25 mouse cellular contexts compared by ENCODE assay signal in the genomic region with DNA sequence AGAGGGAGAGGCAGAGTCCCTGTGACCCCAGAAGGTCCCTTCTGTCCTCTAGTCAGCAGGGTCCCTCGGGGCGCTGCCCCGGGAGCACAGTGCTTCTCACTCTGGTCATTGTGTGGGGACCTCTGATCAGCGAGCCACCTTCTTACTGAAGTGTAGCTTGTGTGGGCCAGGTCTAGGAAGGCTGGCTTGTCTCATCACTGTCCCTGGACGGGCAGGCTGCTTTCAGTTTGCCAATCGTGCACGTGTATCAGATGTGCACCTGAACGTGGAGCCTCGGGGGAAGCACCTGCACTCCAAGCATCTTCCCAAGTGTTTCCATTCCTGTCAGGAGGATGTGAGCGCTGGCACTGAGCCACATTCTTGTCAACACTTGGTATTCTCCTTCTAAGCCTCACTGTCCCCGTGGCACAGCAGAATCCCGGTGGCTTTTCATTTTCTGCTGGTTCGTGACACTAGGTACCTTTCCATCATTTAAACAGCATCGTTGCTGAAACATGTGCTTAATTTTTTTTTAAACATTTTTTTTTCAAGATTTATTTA. TPM values are rescaled to one million over a fixed set of nuclear protein-coding genes. Genes with fewer than 3 reads are reported as not detected.
A peak's percentile ranks its signal among the peaks of the same experiment; 100 is the strongest.
DNase-seq lines count a peak whose midpoint lies in the region; ATAC-seq and TF ChIP-seq lines count a peak whose summit lies in the region.
"Had no signal": no experiment of that assay in that cellular context is flagged by ENCODE, and none has a peak within 500 bp of the region (broad histone marks: within the 10 kb centered on the region; RNA-seq: fewer than 3 reads in every experiment).

No protein-coding gene starts in this region.

- H3K9ac ChIP-seq in lung, embryonic 14.5 days = no peak overlapping the region
- no peak overlapping the region for H3K9ac ChIP-seq in lung, postnatal 0 days (replicated peaks; ENCODE audit: low read depth)
- H3K9ac ChIP-seq in liver, postnatal 0 days (replicated peaks) = no peak overlapping the region
- H3K9ac ChIP-seq in intestine, embryonic 16.5 days (ENCODE audit: low read depth, low read length) = no peak overlapping the region
- H3K9ac ChIP-seq: forebrain, embryonic 12.5 days; heart, embryonic 15.5 days; hindbrain, embryonic 15.5 days; intestine, embryonic 15.5 days; limb, embryonic 12.5 days; midbrain, embryonic 12.5 days; neural tube, embryonic 12.5 days had no signal

- no peak for TF ChIP-seq EP300 in lung, postnatal 0 days (IDR thresholded peaks at IDR 0.05)
- no peak for TF ChIP-seq EP300 in liver, postnatal 0 days (IDR thresholded peaks at IDR 0.05; ENCODE audit: low read depth)

- no peaks in the 10 kb centered on the region for H3K9me3 ChIP-seq in lung, embryonic 14.5 days (ENCODE audit: low read depth, low read length)
- no peaks in the 10 kb centered on the region for H3K9me3 ChIP-seq in lung, postnatal 0 days (ENCODE audit: low read length)
- H3K9me3 ChIP-seq in G1E (replicated peaks) = no peaks in the 10 kb centered on the region
- H3K9me3 ChIP-seq in liver, postnatal 0 days (ENCODE audit: low read length) = no peaks in the 10 kb centered on the region
- no peaks in the 10 kb centered on the region for H3K9me3 ChIP-seq in intestine, embryonic 16.5 days (ENCODE audit: control insufficient read depth, low read length)
- H3K9me3 ChIP-seq: forebrain, embryonic 12.5 days; heart, embryonic 15.5 days; hindbrain, embryonic 15.5 days; intestine, embryonic 15.5 days; limb, embryonic 12.5 days; midbrain, embryonic 12.5 days; neural tube, embryonic 12.5 days had no signal

- DNase-seq in gastrocnemius, postnatal 14 days = peak; percentile 37
- no peak for DNase-seq in gastrocnemius, postnatal 4 days (ENCODE audit: low spot score in 2 of 2)
- peak; percentile 44 for DNase-seq in lung, embryonic 14.5 days
- DNase-seq in lung, postnatal 0 days (ENCODE audit: low spot score) = no peak
- DNase-seq in G1E (ENCODE audit: low spot score) = no peak
- peak; percentile 12 for DNase-seq in liver, postnatal 0 days
- DNase-seq in layer of hippocampus, adult 9-10 months (ENCODE audit: low spot score) = no peak
- DNase-seq: adrenal gland, postnatal 10 days; cerebellum, adult 11 months; cerebellum, adult 9-11 months; heart, adult 2 months; kidney, adult 9 months; kidney, postnatal 14 days; lung, adult 18-20 months; right cerebral cortex, postnatal 25 days; spleen, adult 18-20 months had no signal

- no peak overlapping the region for H3K4me3 ChIP-seq in lung, embryonic 14.5 days (ENCODE audit: low read depth, low read length)
- H3K4me3 ChIP-seq in lung, postnatal 0 days (ENCODE audit: low read depth, low read length) = no peak overlapping the region
- peak overlapping the region; percentile 34; the same call in 1 of the 2 replicates for H3K4me3 ChIP-seq in G1E (ENCODE audit: low read depth, low read length)
- H3K4me3 ChIP-seq in liver, postnatal 0 days (ENCODE audit: low read depth, low read length) = no peak overlapping the region
- H3K4me3 ChIP-seq in intestine, embryonic 16.5 days (ENCODE audit: low read length) = no peak overlapping the region
- H3K4me3 ChIP-seq: forebrain, embryonic 12.5 days; heart, adult 2 months; heart, embryonic 15.5 days; hindbrain, embryonic 15.5 days; intestine, embryonic 15.5 days; limb, embryonic 12.5 days; midbrain, embryonic 12.5 days; neural tube, embryonic 12.5 days had no signal

- no peak for TF ChIP-seq CTCF in lung, embryonic 14.5 days (IDR thresholded peaks at IDR 0.05; ENCODE audit: low read depth)
- TF ChIP-seq CTCF in lung, postnatal 0 days (IDR thresholded peaks at IDR 0.05) = no peak
- TF ChIP-seq CTCF in G1E (IDR thresholded peaks at IDR 0.05; ENCODE audit: low read depth, low read length) = no peak
- TF ChIP-seq CTCF in liver, postnatal 0 days (IDR thresholded peaks at IDR 0.05; ENCODE audit: low read depth) = no peak

- 63% methylated on average over 14 of the region's 14 CpGs for WGBS in lung, embryonic 14.5 days
- 58% methylated on average over 14 of the region's 14 CpGs for WGBS in lung, postnatal 0 days
- 78% methylated on average over 14 of the region's 14 CpGs for WGBS in liver, postnatal 0 days (ENCODE audit: insufficient replicate concordance)
- 85% methylated on average over 14 of the region's 14 CpGs for WGBS in intestine, embryonic 16.5 days

- H3K4me1 ChIP-seq in lung, embryonic 14.5 days (ENCODE audit: insufficient read depth) = peaks cover 3% of the 10 kb centered on the region; the same call in 1 of the 2 replicates
- peaks cover 5% of the 10 kb centered on the region; the same call in 1 of the 2 replicates for H3K4me1 ChIP-seq in lung, postnatal 0 days (ENCODE audit: insufficient read depth, low read depth, low read length)
- peaks cover 88% of the 10 kb centered on the region for H3K4me1 ChIP-seq in G1E (ENCODE audit: insufficient read depth, low read depth, low read length)
- peaks cover 35% of the 10 kb centered on the region for H3K4me1 ChIP-seq in liver, postnatal 0 days (ENCODE audit: insufficient read depth)
- H3K4me1 ChIP-seq in intestine, embryonic 16.5 days (ENCODE audit: control insufficient read depth, insufficient read depth, low read length) = peaks cover 7% of the 10 kb centered on the region; the same call in 1 of the 2 replicates
- H3K4me1 ChIP-seq: forebrain, embryonic 12.5 days; hindbrain, embryonic 15.5 days had no signal

- H3K27me3 ChIP-seq in lung, embryonic 14.5 days (ENCODE audit: insufficient read depth, low read length) = no peaks in the 10 kb centered on the region
- H3K27me3 ChIP-seq in lung, postnatal 0 days (replicated peaks; ENCODE audit: insufficient read depth, low read length) = no peaks in the 10 kb centered on the region
- H3K27me3 ChIP-seq in G1E (ENCODE audit: insufficient read depth, low read length) = no peaks in the 10 kb centered on the region
- no peaks in the 10 kb centered on the region for H3K27me3 ChIP-seq in liver, postnatal 0 days (ENCODE audit: insufficient read depth, low read length)
- no peaks in the 10 kb centered on the region for H3K27me3 ChIP-seq in intestine, embryonic 16.5 days (replicated peaks; ENCODE audit: control insufficient read depth, insufficient read depth, low read length)
- H3K27me3 ChIP-seq: forebrain, embryonic 12.5 days; heart, embryonic 15.5 days; hindbrain, embryonic 15.5 days; intestine, embryonic 15.5 days; limb, embryonic 12.5 days; midbrain, embryonic 12.5 days; neural tube, embryonic 12.5 days had no signal

- H3K4me2 ChIP-seq in lung, embryonic 14.5 days = no peak overlapping the region
- H3K4me2 ChIP-seq in lung, postnatal 0 days (replicated peaks; ENCODE audit: low read depth, low read length) = no peak overlapping the region
- no peak overlapping the region for H3K4me2 ChIP-seq in liver, postnatal 0 days (ENCODE audit: low read depth, low read length)
- H3K4me2 ChIP-seq in intestine, embryonic 16.5 days (ENCODE audit: low read depth, low read length) = no peak overlapping the region
- H3K4me2 ChIP-seq: forebrain, embryonic 12.5 days; heart, embryonic 15.5 days; hindbrain, embryonic 15.5 days; intestine, embryonic 15.5 days; limb, embryonic 12.5 days; midbrain, embryonic 12.5 days; neural tube, embryonic 12.5 days had no signal

- no peaks in the 10 kb centered on the region for H3K36me3 ChIP-seq in lung, embryonic 14.5 days (ENCODE audit: insufficient read depth)
- no peaks in the 10 kb centered on the region for H3K36me3 ChIP-seq in lung, postnatal 0 days (ENCODE audit: insufficient read depth, low read length)
- H3K36me3 ChIP-seq in G1E (replicated peaks) = peaks cover 78% of the 10 kb centered on the region
- no peaks in the 10 kb centered on the region for H3K36me3 ChIP-seq in liver, postnatal 0 days (replicated peaks; ENCODE audit: insufficient read depth, low read length)
- H3K36me3 ChIP-seq in intestine, embryonic 16.5 days (ENCODE audit: control insufficient read depth, insufficient read depth, low read length) = no peaks in the 10 kb centered on the region
- H3K36me3 ChIP-seq: forebrain, embryonic 12.5 days; heart, embryonic 15.5 days; hindbrain, embryonic 15.5 days; intestine, embryonic 15.5 days; limb, embryonic 12.5 days; midbrain, embryonic 12.5 days; neural tube, embryonic 12.5 days had no signal

- ATAC-seq in lung, embryonic 14.5 days (ENCODE audit: insufficient read depth) = no peak
- ATAC-seq in lung, postnatal 0 days = no peak
- ATAC-seq in G1E (ENCODE audit: extremely low read depth, insufficient number of reproducible peaks, low FRiP score, poor library complexity, severe bottlenecking) = no peak
- ATAC-seq in liver, postnatal 0 days = no peak
- no peak for ATAC-seq in intestine, embryonic 16.5 days
- ATAC-seq: CD4-positive, CD25-positive, alpha-beta regulatory T cell, adult 4 months; intestine, embryonic 15.5 days had no signal

- intact Hi-C loops in gastrocnemius, postnatal 14 days (cut with DNase I; ENCODE audit: low total_unique reads) = no loop called here

- no peak overlapping the region for H3K27ac ChIP-seq in lung, embryonic 14.5 days (ENCODE audit: low read depth)
- H3K27ac ChIP-seq in lung, postnatal 0 days (ENCODE audit: low read length) = no peak overlapping the region
- H3K27ac ChIP-seq in liver, postnatal 0 days (ENCODE audit: low read depth) = no peak overlapping the region
- no peak overlapping the region for H3K27ac ChIP-seq in intestine, embryonic 16.5 days (ENCODE audit: low read length)
- H3K27ac ChIP-seq: forebrain, embryonic 12.5 days; heart, adult 2 months; heart, embryonic 15.5 days; hindbrain, embryonic 15.5 days; intestine, embryonic 15.5 days; limb, embryonic 12.5 days; midbrain, embryonic 12.5 days; neural tube, embryonic 12.5 days had no signal

RNA-seq across cellular contexts. Expression of gene Adcy7, which starts 14.3 kb away (rescaled TPM):
- total RNA-seq in gastrocnemius, postnatal 14 days (2021) = 10 to 100 TPM in 1 of 2 experiments, 1 to 10 TPM in 1; 6.8 to 13.3 TPM
- total RNA-seq in gastrocnemius, postnatal 4 days (2021) = 10 to 100 TPM; 16.8 to 22.7 TPM
- polyA plus RNA-seq in lung, embryonic 14.5 days (2014; fragmentation: Nextera tagmentation; extraction: Ambion mirVana) = 11.3 and 12.4 TPM in 2 replicates
- polyA plus RNA-seq in lung, postnatal 0 days (2015; fragmentation: Nextera tagmentation; extraction: Ambion mirVana) = 16.5 and 17.6 TPM in 2 replicates
- 95.9 and 117 TPM in 2 replicates for total RNA-seq in G1E (2014; fragmentation: Nextera tagmentation)
- 129 and 140 TPM in 2 replicates for total RNA-seq in G1E (2017)
- 69.8 and 70.0 TPM in 2 replicates for polyA plus RNA-seq in G1E (2012)
- 8.1 and 8.4 TPM in 2 replicates for polyA plus RNA-seq in liver, postnatal 0 days (2015; fragmentation: Nextera tagmentation; extraction: Ambion mirVana)
- 2.7 and 2.9 TPM in 2 replicates for polyA plus RNA-seq in intestine, embryonic 16.5 days (2015; fragmentation: Nextera tagmentation; extraction: Ambion mirVana)

Comparison
In these comparisons a context has a peak if more than half of its experiments do, and no peak if none do; other contexts are left out.
1. DNase-seq: peak in gastrocnemius, postnatal 14 days (single experiment), lung, embryonic 14.5 days (single experiment) and liver, postnatal 0 days (single experiment); none in gastrocnemius, postnatal 4 days (0 of 2), lung, postnatal 0 days (single experiment), G1E (single experiment) and layer of hippocampus, adult 9-10 months (single experiment).